Mouse (Mus musculus): ENCODE measurements around the gene Kcnk15.

- TF ChIP-seq CTCF (conservative IDR thresholded peaks at IDR 0.05; ENCODE audit: low read length) (peak; percentile 21; the same call in 1 of the 2 replicates), NANOG (IDR thresholded peaks at IDR 0.05; ENCODE audit: borderline replicate concordance, low read length) (no peak)
Measured at GRCm38 (mm10) chr2:163853461-163853901, at the start of gene Kcnk15.

Data from E14TG2a.4 (cell line).